Mouse (Mus musculus) liver, postnatal 0 days (tissue): Measurements from ENCODE around the gene Kcnk4.

Experiments used
- CTCF ChIP-seq: sonication (generic); IDR thresholded peaks from 2 replicates; pipeline ENCODE4 v1.5.1; 2016; ENCODE audit warnings: antibody characterized with exemption, low read depth
- EP300 ChIP-seq: IDR thresholded peaks from 2 replicates; pipeline ENCODE4 v1.6.1; 2016; ENCODE audit warnings: antibody characterized with exemption, low read depth, mild to moderate bottlenecking

- TF ChIP-seq CTCF (no peak), EP300 (no peak)
Measured at GRCm38 (mm10) chr19:6876799-6877198, 57.5 kb downstream of the Kcnk4 start.
